Mouse (Mus musculus) brown adipose tissue, adult 24 weeks (tissue): Measurements from ENCODE around the gene Ndp. TPM values are rescaled to one million over a fixed set of nuclear protein-coding genes. Genes with fewer than 3 reads are reported as not detected.

Source experiments
- H3K27ac ChIP-seq: fragments of 200-500 bp; replicated peaks from 2 replicates; pipeline ENCODE4 v1.5.1; 2012; ENCODE audit warnings: low read depth, mild to moderate bottlenecking, low read length
- H3K4me1 ChIP-seq: fragments of 200-500 bp; 2 replicates; pipeline ENCODE4 v1.6.1; 2012; ENCODE audit warnings: low read length, mixed read lengths; ENCODE audit not compliant: control insufficient read depth, insufficient read depth, insufficient read length
- H3K4me3 ChIP-seq: fragments of 200-500 bp; 2 replicates; pipeline ENCODE4 v1.5.1; 2012; ENCODE audit warnings: low read depth, mild to moderate bottlenecking, low read length, moderate library complexity; ENCODE audit not compliant: insufficient read depth
- polyA plus RNA-seq: library from polyadenylated mRNA; stranded (reverse); fragments of >200 nt; gene quantifications from 2 replicates; pipeline ENCODE4 v1.2.4, GENCODE M21; 2012; ENCODE audit not compliant: missing spikeins, insufficient read depth, insufficient read length

The Ndp gene
- polyA plus RNA-seq, 1 experiment, result not detected

- H3K27ac ChIP-seq, result no peak overlapping the region
- H3K4me3 ChIP-seq, result no peak overlapping the region
- H3K4me1 ChIP-seq, result no peaks in the 10 kb centered on the region
These were observed 75.0 kb downstream of the Ndp start for GRCm38 (mm10) chrX:16836488-16837082.

Other genes starting within 250 kb of the Ndp start
- 102 and 122 TPM in 2 replicates for gene Maob, start 94.4 kb downstream of the Ndp start, polyA plus RNA-seq